Mouse (Mus musculus): ENCODE results near the gene Tulp4. TPM values are rescaled to one million over a fixed set of nuclear protein-coding genes. Genes with fewer than 3 reads are reported as not detected.
"Not testable (repeated sequence)": the region's sequence is repeated elsewhere in the genome, so short reads cannot be mapped to it uniquely, and the experiment has no call there.

Gene Tulp4
- polyA plus RNA-seq, 1 experiment from 2014 or later: 113 TPM

GRCm38 (mm10) chr17:6297060-6297795, 191.0 kb downstream of the Tulp4 start:
- H3K36me3 ChIP-seq (ENCODE audit: control insufficient read depth, insufficient read depth, low read length); H3K9me3 ChIP-seq (ENCODE audit: control insufficient read depth, low read length); H3K4me1 ChIP-seq (ENCODE audit: control insufficient read depth, insufficient read depth, low read depth, low read length); ATAC-seq; H3K4me3 ChIP-seq (ENCODE audit: low read length); H3K27me3 ChIP-seq (replicated peaks; ENCODE audit: control insufficient read depth, insufficient read depth, low read length); H3K4me2 ChIP-seq (ENCODE audit: low read length); H3K9ac ChIP-seq (ENCODE audit: low read depth, low read length); H3K27ac ChIP-seq (ENCODE audit: low read depth, low read length): not testable (repeated sequence)
- WGBS: 95% methylated on average over 7 of the region's 15 CpGs

DNA sequence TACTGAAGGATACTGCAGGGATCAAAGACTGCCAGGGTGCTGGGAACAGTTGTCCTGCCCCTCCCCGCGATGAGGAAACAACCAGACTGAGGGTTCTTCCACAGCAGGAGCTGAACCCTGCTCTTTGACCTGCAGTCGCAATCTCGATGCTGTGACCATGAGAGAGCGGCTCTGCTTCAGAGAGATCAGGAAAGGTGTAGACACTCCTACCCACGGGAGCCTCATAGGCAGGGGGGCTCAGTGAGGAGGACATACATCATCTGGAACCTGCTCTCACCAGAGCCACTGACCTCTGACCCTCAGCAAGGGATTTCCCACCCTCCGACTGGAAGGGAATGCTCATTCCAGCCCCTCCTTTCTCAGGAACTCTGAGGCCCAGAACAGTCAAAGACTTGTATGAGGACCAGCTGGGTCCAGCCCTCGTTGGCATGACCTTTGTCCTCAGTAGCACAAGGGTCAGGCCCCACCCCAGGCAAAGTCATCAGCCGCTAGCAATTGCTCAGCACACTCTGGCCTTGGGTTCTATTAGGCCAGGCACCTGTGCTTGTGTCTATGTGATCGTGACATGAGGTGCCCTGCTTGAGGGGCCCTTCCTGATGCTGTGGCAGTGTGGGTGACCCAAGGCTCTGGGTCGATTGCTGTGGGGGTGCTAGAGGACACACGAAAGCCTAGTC, 194.1 kb downstream of the Tulp4 start:
- not testable (repeated sequence) for H3K9me3 ChIP-seq (ENCODE audit: control insufficient read depth, low read length); H3K9ac ChIP-seq (ENCODE audit: low read depth, low read length); H3K4me3 ChIP-seq (ENCODE audit: low read length); H3K4me2 ChIP-seq (ENCODE audit: low read length); ATAC-seq; H3K4me1 ChIP-seq (ENCODE audit: control insufficient read depth, insufficient read depth, low read depth, low read length); H3K36me3 ChIP-seq (ENCODE audit: control insufficient read depth, insufficient read depth, low read length); H3K27me3 ChIP-seq (replicated peaks; ENCODE audit: control insufficient read depth, insufficient read depth, low read length); H3K27ac ChIP-seq (ENCODE audit: low read depth, low read length)
- 63% methylated on average over 4 of the region's 12 CpGs for WGBS

Small RNA genes lying within 50 kb of the gene (microRNA-seq; reads per million reads assigned to microRNA genes)
- not detected for gene Gm22774

Other genes starting within 250 kb of the Tulp4 start
- 1.9 and 2.1 TPM in 2 replicates for gene Synj2, start 165.2 kb upstream of the Tulp4 start, polyA plus RNA-seq (2015; fragmentation: Nextera tagmentation; extraction: Ambion mirVana)
- 11.8 and 12.5 TPM in 2 replicates for gene Serac1, start 26.7 kb upstream of the Tulp4 start, polyA plus RNA-seq (2015; fragmentation: Nextera tagmentation; extraction: Ambion mirVana)
- 201 and 227 TPM in 2 replicates for gene Gtf2h5, start 26.7 kb upstream of the Tulp4 start, polyA plus RNA-seq (2015; fragmentation: Nextera tagmentation; extraction: Ambion mirVana)
- 60.2 and 62.0 TPM in 2 replicates for gene Tmem181a, start 150.4 kb downstream of the Tulp4 start, polyA plus RNA-seq (2015; fragmentation: Nextera tagmentation; extraction: Ambion mirVana)
- 47.9 and 51.4 TPM in 2 replicates for gene Dynlt1a, start 211.1 kb downstream of the Tulp4 start, polyA plus RNA-seq (2015; fragmentation: Nextera tagmentation; extraction: Ambion mirVana)